Mouse (Mus musculus) kidney, postnatal 4 days (tissue): ENCODE results near the gene Crtap.
A peak's percentile ranks its signal among the peaks of the same experiment; 100 is the strongest.
"Not testable (repeated sequence)": the region's sequence is repeated elsewhere in the genome, so short reads cannot be mapped to it uniquely, and the experiment has no call there.

ENCODE experiments used
- DNase-seq, 2 experiments: peaks; one replicate each; pipeline ENCODE4 v3.0.0; 2021; ENCODE audit warnings: mixed read lengths in 2 of 2

Gene Crtap

GRCm38 (mm10) chr9:114394677-114395076, 4.2 kb upstream of the Crtap start:
- DNase-seq = no peak

- not testable (repeated sequence) for DNase-seq
Measured at GRCm38 (mm10) chr9:114394136-114394535, 3.7 kb upstream of the Crtap start.

- DNase-seq = no peak
Measured at GRCm38 (mm10) chr9:114390749-114391075, 237 bp upstream of the Crtap start.

- peak in 1 of 2 experiments; percentile 38 for DNase-seq
Measured at GRCm38 (mm10) chr9:114389371-114389904, 1.0 kb downstream of the Crtap start.

DNA sequence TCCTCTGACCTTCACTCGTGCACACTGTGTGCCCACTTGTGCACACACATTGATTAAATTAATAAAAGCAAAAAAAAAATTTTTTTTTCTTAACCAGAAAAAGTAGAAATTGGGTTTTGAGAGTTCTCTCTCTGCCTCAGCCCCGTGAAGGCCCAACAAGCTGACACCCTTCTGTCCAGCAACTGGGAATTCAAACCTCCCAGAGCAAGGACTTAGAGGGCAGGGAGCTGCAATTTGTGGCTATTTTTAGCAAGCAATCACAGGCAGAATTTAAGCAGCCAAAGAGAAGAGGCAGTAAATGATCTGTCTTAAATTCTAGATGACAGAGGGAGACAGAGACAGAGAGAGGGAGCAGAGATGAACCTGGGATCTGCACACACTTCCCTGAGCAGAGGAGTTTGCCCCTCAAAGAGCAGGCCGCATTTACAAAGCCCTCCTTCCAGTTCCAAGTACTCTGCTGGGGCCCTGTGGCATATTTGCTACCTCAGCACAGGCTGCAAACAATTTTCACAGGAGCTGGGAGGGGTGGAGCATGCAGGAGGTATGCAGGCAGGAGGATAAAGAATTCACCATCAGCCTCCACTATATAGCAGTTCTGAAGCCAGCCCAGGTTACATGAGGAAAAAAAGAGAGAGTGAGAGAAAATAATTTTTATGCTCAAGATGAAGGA, 1.6 kb downstream of the Crtap start:
- DNase-seq = peak in 1 of 2 experiments; percentile 15

DNA sequence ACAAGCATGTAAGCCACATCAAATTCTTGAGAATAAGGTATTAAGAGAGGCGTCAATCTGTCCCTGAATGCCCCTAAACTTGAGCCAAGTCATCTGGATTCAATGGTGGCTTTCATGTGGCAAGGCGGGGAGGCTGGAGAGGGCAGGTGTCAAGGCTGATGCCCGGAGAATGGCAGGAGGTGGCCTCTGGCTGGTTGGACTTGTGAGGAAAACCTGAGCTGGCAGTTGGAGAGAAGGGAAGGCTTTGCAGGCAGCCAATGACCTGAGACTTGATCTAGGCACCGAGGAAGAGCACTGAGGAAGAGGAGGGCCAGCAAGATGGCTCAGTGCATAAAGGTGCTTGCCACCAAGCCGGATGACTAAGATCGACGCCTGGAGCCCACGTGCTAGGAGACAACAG, 2.2 kb downstream of the Crtap start:
- DNase-seq = no peak

- no peak for DNase-seq
Measured at GRCm38 (mm10) chr9:114387086-114387485, 3.4 kb downstream of the Crtap start.

- DNase-seq = no peak
Measured at GRCm38 (mm10) chr9:114385160-114385559, 5.3 kb downstream of the Crtap start.

DNA sequence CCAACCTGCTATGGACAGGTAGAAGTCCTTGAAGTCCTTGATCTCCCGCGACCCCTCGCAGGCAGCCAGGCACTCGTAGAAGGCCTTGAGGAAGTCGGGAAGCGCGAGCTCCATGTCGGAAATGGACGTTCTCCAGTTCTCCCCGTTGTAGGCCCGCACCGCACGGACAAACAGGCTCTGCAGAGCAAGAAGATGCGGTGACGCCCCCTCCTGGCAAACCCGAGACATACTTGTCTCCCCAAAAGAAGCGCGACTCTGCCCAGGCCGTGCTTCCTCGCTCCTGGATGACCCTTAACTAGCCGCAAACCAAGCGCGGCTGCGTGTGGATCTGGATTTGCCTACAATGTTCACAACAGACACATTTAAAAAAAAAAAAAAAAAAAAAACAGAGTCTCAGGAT, 5.8 kb downstream of the Crtap start:
- DNase-seq = no peak

DNA sequence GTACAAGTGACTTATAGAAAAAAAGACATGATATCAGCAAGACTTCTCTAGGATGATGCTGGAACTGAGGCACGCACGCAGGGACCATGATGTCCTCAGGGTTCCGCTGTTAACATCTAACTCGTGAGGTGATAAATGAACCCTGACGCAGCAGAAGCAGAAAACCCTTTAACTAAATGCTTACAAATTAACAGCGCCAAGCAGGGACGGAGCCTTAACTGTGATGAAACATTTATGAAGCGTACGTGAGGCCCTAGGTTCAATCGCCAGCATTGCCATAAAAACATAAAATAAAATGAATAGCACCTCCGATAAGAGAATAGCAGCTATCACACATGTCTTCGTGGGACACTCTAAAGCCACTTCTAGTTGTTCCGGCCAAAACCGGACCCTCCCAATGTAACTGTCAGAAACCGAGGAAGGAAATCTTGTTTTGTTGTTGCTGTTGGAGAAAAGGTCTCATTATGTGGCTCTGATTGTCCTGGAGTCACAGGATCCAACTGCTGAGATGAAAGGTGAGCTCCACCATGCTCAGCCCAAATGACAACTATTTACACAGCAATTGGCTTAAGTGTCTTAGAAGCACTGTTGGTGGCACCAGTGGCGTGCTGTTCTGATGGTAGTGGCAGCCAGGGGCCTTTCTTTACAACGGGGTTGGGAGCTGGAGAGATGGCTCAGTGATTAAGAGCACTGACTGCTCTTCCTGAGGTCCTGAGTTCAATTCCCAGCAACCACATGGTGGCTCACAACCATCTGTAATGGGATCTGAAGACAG, 7.4 kb downstream of the Crtap start:
- no peak for DNase-seq

DNA sequence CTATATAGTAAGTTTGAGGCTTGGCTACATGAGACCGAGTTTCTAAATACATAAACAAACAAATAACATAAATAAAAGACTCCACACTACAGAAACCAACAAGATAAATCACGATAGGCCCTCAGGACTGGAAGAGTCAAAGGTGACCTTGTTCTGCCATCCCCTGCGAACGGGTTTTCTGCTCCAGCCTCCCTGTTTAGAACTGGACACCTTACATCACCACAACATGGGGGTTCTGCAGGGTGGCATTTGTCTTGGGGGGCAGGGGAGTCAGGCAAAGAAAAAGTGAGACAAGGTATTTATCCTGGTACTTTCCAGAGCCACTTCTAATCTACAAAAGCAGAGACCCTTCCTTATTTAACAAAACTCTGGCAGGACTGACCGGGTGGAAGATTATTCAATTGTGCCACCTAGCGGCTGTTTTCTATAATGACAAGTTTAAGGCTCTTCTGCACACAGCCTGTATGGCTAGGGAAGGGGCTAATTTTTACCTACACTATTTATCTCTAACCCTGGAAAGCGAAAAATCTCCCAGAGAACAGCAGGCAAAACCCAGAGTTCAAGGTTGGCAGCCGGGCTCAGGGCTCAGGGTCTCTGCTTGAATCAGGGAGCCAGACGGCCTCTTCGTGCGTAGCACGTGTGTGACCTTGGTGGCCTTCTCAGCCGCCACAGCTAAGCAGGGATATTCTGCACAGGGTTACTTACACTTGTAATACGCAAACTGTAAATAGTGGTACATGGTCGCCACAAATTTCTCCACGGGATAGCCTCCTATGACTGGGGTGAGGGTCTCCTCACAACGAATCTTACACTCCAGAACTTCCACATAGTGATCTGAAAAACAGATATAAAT, 9.4 kb downstream of the Crtap start:
- DNase-seq = peak in 1 of 2 experiments; percentile 43

DNA sequence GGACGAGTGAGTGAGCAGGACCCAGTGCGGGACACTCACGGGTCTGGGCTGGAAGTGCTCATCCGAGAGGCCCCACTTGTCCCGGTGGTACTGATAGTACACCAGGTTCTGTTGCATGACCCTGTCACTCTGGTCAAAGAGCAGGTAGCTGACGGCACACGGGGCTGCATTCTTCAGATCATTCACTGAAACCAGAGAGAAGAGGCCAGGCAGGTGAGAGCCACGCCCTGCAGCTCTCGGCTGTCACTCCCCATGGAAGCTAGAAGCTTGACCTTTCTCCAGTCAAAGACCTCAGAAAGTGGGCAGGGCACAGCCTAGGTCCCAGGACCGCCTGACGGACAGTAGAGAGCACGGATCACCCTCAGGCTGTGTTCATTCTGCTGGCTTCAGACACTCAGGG, 10.6 kb downstream of the Crtap start:
- DNase-seq = no peak

DNA sequence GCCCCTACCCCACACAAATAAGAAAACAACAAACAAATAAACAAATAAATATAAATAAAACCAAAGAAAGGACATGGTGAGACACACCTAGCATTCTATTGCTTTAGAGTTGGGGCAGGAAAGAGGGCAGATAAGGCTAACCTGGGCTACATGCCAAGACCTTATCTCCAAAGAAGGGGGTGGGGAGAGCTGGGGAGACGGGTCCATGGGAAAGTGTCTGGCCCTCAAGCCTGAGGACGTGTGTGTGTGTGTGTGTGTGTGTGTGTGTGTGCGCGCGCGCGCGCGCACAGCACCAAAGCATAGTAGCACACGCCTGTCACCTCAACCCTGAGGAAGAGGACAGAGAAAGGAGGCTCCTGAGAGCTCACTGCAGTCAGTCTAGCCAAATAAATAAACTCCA, 13.3 kb downstream of the Crtap start:
- DNase-seq = no peak

DNA sequence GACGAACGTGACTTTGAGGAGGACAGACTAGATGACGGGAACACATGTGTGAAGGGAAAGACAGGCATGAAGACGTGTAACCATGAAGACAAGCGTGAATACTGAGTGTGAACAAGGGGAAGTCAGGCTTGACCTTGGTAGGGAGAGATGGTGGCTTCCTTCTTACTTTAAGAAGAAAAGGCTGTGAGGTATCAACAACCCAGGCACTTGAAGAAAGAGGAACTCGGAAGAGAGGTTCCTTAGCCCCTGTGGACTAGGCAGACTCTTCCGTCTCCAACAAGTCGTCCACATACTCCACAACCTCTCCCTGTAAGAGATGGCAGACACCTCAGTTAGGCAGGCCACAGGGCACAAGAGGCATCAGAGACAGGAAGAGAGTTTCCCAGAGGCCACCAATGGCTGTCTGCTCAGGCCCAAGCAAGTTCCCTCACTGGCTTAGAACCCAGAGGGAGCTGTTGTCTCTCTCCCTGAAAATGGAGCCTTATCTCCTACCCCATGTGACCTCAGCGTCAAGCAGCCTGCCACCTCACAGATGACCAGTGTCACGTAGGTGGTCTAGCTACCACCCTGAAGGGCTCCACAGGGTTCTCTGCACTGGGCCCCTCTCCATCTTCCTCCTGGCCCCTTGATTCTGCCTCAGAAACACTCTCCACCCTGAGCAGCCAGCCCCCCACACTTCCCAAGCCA, 15.1 kb downstream of the Crtap start:
- DNase-seq = no peak

- peak; percentile 56 to 64 for DNase-seq
Measured at GRCm38 (mm10) chr9:114371717-114372116, 18.8 kb downstream of the Crtap start.

- DNase-seq = not testable (repeated sequence)
Measured at GRCm38 (mm10) chr9:114369389-114369788, 21.1 kb downstream of the Crtap start.

- no peak for DNase-seq
Measured at GRCm38 (mm10) chr9:114368471-114368858, 22.0 kb downstream of the Crtap start.

DNA sequence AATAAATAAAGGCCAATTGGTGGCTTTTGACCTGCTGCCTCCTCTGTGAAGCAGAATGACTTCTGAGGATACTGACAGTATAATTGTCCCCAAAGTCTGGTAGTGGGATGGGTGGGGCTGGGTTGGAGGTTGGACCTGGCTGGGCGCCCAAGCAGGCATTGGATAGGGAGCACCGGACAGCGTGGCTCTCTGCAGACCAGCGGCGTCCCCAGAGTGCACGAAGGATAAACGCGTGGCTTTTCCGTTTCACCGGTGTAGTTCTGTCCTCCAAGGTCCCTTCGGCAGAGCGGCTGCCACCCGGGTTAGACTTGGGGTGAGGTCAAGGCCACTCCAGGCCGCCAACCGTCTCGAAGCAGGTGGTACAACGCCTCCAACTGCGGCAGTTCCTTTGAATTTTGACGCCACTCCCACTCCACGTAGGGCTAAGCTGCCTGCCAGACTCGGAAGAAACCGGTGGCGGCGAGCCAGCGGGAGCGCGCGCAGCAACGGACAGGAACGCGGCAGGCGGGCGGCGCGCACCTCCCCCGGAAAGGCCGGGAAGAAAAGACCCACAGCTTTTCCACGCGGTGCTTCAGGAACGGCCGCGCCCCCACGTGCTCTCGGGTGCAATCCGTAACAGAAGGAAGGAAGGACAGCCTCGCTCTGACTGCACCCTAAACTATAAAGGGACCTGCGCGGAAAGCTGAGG, 22.5 kb downstream of the Crtap start:
- DNase-seq = peak; percentile 84 to 91

DNA sequence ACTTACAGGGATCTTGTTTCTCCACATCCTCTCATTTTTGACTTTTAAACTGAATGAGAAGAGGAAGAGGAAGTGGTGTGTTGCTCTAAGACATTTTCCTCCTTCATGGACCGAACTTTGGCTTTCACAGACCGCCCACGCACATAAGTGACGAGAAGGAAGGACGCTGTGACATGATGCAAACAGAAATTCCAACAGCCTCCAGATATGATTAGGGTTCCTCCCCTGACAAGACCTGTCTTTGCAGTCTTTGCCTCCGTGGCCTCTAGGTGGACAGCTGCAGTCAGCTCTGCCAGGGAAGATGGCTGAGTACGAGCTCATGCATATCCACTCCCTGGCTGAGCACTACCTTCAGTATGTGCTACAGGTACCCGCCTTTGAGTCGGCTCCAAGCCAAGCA, 60.6 kb downstream of the Crtap start, which contains the start of gene Bcl2a1c:
Gene Bcl2a1c, plus strand, starts transcription at position 281 of the 400 bp plus-strand sequence.
- DNase-seq = not testable (repeated sequence)

DNA sequence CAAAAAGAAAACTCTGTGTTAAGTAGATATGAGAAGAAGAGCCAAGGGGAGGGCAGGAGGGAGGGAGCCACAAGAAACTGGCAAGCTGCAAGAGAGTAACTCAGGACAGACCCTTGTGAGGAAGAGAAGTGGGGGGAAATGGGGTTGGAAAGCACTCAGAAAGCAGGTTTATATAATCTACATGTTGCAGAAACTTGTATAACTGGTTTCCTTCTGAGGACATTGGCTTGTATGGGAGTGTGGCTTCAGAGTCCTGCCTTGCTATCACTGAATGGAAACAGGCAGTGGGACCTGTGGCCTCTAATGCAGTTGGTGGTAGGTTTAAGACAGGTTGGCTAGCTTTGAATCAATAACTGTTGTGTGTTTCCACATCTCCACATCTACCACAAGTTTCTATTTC, 62.1 kb downstream of the Crtap start:
- DNase-seq = not testable (repeated sequence)

DNA sequence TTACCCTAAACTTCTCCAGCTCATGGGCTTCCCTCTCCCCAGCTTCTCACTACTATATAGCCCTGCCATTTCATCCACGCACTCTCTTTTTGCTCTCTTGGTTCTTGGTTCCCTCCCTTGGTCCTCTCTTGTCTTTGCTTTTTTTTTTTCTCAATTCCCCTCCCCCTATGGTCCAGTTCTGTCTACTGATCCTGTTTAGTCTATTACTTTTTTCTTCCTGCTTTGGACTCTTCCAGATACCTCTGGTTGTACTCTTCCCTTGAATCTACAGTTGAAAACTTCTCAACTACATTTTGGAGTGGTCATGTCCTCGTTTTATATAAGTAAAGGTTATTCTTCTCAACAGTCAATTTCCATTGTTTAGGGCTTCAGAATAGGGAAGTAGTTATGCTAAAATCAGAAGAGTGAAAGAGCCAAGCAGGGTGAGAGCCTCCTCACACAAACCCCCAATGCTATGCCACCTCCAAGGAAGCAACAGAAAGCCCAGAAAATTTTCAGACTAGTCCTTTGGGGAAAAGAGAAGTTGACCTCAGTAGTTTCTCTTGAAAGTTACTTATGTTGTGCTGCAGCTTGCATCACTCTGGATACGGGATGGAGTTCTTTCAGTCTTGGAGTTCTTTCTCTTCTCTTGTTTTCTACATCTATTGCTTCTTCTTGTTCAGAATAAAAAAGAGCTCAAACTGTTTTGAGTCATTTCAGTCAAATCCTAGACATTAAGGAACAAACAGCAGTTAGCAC, 64.3 kb downstream of the Crtap start:
- DNase-seq = no peak
